Mouse (Mus musculus): ENCODE results near the gene Ptprr. TPM values are rescaled to one million over a fixed set of nuclear protein-coding genes. Genes with fewer than 3 reads are reported as not detected.

The Ptprr gene
- polyA plus RNA-seq, 1 experiment from 2014 or later: 0.20 TPM

- Histone ChIP-seq H3K9me3 (ENCODE audit: control insufficient read depth, low read length) (no peaks in the 10 kb centered on the region), H3K4me3 (ENCODE audit: low read depth, low read length) (no peak overlapping the region), H3K4me1 (ENCODE audit: control insufficient read depth, insufficient read depth, low read length) (no peaks in the 10 kb centered on the region), H3K27me3 (ENCODE audit: control insufficient read depth, insufficient read depth, low read length) (no peaks in the 10 kb centered on the region), H3K36me3 (ENCODE audit: control insufficient read depth, insufficient read depth, low read length) (no peaks in the 10 kb centered on the region), H3K9ac (ENCODE audit: low read length) (no peak overlapping the region), H3K4me2 (ENCODE audit: low read depth, severe bottlenecking) (no peak overlapping the region), H3K27ac (replicated peaks; ENCODE audit: low read depth, low read length) (no peak overlapping the region)
- ATAC-seq (ENCODE audit: insufficient number of reproducible peaks, low FRiP score, low TSS enrichment, low read depth) (no peak), DNase-seq (ENCODE audit: low spot score) (no peak)
- 66% methylated on average over 7 of the region's 7 CpGs for WGBS
These were observed 225.4 kb downstream of the Ptprr start for GRCm38 (mm10) chr10:116243373-116243772.

DNA sequence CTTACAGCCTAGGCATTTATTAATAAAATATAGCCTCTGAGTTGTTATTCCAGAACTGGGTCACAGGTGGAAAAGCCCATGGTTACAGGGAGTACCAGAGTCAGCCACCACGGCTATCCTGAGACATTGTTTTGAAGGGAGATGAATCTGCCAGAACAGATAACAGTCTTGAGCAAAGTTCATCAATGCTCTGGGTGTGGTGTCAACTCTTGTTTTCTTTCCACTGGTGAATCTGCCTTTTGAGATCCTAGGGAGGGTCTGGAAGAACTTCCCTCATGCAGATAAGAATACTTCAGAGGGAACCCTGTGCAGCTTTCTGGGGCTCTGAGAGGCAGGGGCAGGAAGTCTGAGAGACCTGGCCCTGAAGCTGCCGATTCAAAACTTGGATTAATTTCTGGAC is 227.6 kb downstream of the Ptprr start:
- no peak overlapping the region for H3K9ac ChIP-seq (ENCODE audit: low read length)
- WGBS: 70% methylated on average over 2 of the region's 2 CpGs
- no peaks in the 10 kb centered on the region for H3K9me3 ChIP-seq (ENCODE audit: control insufficient read depth, low read length)
- DNase-seq (ENCODE audit: low spot score) (no peak), ATAC-seq (ENCODE audit: insufficient number of reproducible peaks, low FRiP score, low TSS enrichment, low read depth) (no peak)
- H3K27me3 ChIP-seq (ENCODE audit: control insufficient read depth, insufficient read depth, low read length): no peaks in the 10 kb centered on the region
- no peaks in the 10 kb centered on the region for H3K36me3 ChIP-seq (ENCODE audit: control insufficient read depth, insufficient read depth, low read length)
- H3K4me3 ChIP-seq (ENCODE audit: low read depth, low read length): no peak overlapping the region
- H3K4me1 ChIP-seq (ENCODE audit: control insufficient read depth, insufficient read depth, low read length): no peaks in the 10 kb centered on the region
- no peak overlapping the region for H3K4me2 ChIP-seq (ENCODE audit: low read depth, severe bottlenecking)
- H3K27ac ChIP-seq (replicated peaks; ENCODE audit: low read depth, low read length): no peak overlapping the region

DNA sequence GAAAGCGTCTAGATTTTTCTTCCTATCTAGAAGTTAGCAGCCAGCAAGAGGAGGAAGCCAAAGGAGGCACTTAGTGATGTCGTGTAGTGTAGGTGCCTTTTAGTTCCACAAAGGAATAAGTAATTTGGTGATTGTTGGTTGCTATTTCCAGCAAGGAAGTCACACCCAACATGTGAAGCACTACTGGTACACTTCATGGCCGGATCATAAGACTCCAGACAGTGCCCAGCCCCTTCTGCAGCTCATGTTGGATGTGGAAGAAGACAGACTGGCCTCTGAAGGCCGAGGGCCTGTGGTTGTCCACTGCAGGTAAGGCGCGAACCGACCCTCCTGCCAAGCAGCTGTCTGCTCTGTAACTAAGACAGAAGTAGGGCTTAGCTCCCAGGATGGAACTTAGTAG is 234.7 kb downstream of the Ptprr start:
- ATAC-seq (ENCODE audit: insufficient number of reproducible peaks, low FRiP score, low TSS enrichment, low read depth): no peak
- no peak overlapping the region for H3K4me3 ChIP-seq (ENCODE audit: low read depth, low read length)
- whole genome bisulfite sequencing: 93% methylated on average over 7 of the region's 7 CpGs
- no peak for DNase-seq (ENCODE audit: low spot score)
- no peaks in the 10 kb centered on the region for H3K27me3 ChIP-seq (ENCODE audit: control insufficient read depth, insufficient read depth, low read length)
- H3K9ac ChIP-seq (ENCODE audit: low read length): no peak overlapping the region
- H3K4me1 ChIP-seq (ENCODE audit: control insufficient read depth, insufficient read depth, low read length): no peaks in the 10 kb centered on the region
- H3K27ac ChIP-seq (replicated peaks; ENCODE audit: low read depth, low read length): no peak overlapping the region
- H3K9me3 ChIP-seq (ENCODE audit: control insufficient read depth, low read length): no peaks in the 10 kb centered on the region
- H3K4me2 ChIP-seq (ENCODE audit: low read depth, severe bottlenecking): no peak overlapping the region
- no peaks in the 10 kb centered on the region for H3K36me3 ChIP-seq (ENCODE audit: control insufficient read depth, insufficient read depth, low read length)

GRCm38 (mm10) chr10:116253972-116254371 is 236.0 kb downstream of the Ptprr start:
- ATAC-seq (ENCODE audit: insufficient number of reproducible peaks, low FRiP score, low TSS enrichment, low read depth): no peak

DNA sequence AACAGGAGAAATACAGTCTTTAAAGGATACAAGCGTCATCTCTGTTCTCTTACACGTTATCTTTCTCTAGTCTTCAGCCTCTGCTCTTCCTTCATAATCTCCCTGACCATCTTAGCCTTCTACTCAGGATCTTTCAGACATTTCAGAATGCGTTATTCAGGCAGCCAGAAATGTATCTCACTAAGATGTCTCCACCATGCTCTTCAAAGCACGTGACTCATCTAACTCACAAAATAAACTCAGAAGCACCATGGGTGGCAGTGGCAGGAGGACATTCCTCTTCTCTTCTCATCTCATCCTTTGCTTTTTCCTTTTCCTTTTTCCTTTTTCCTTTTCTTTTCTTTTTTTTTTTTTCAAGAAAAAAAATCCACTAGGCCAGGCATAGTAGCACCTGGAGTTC is 241.3 kb downstream of the Ptprr start:
- ATAC-seq (ENCODE audit: insufficient number of reproducible peaks, low FRiP score, low TSS enrichment, low read depth) (no peak), DNase-seq (ENCODE audit: low spot score) (no peak)
- H3K36me3 ChIP-seq (ENCODE audit: control insufficient read depth, insufficient read depth, low read length): no peaks in the 10 kb centered on the region
- H3K4me3 ChIP-seq (ENCODE audit: low read depth, low read length): no peak overlapping the region
- H3K27ac ChIP-seq (replicated peaks; ENCODE audit: low read depth, low read length): no peak overlapping the region
- WGBS: 84% methylated on average over 4 of the region's 4 CpGs
- H3K4me1 ChIP-seq (ENCODE audit: control insufficient read depth, insufficient read depth, low read length): no peaks in the 10 kb centered on the region
- no peaks in the 10 kb centered on the region for H3K9me3 ChIP-seq (ENCODE audit: control insufficient read depth, low read length)
- no peak overlapping the region for H3K4me2 ChIP-seq (ENCODE audit: low read depth, severe bottlenecking)
- H3K9ac ChIP-seq (ENCODE audit: low read length): no peak overlapping the region
- H3K27me3 ChIP-seq (ENCODE audit: control insufficient read depth, insufficient read depth, low read length): no peaks in the 10 kb centered on the region

More at GRCm38 (mm10) chr10:116253972-116254371, 236.0 kb downstream of the Ptprr start:
- no peak overlapping the region for H3K9ac ChIP-seq (ENCODE audit: low read length)
- H3K27me3 ChIP-seq (ENCODE audit: control insufficient read depth, insufficient read depth, low read length): no peaks in the 10 kb centered on the region
- H3K4me3 ChIP-seq (ENCODE audit: low read depth, low read length): no peak overlapping the region
- no peaks in the 10 kb centered on the region for H3K4me1 ChIP-seq (ENCODE audit: control insufficient read depth, insufficient read depth, low read length)
- 44% methylated on average over 6 of the region's 6 CpGs for WGBS
- no peak for DNase-seq (ENCODE audit: low spot score)
- no peak overlapping the region for H3K27ac ChIP-seq (replicated peaks; ENCODE audit: low read depth, low read length)
- H3K4me2 ChIP-seq (ENCODE audit: low read depth, severe bottlenecking): no peak overlapping the region
- no peaks in the 10 kb centered on the region for H3K9me3 ChIP-seq (ENCODE audit: control insufficient read depth, low read length)
- no peaks in the 10 kb centered on the region for H3K36me3 ChIP-seq (ENCODE audit: control insufficient read depth, insufficient read depth, low read length)

GRCm38 (mm10) chr10:116260658-116261433 is 242.8 kb downstream of the Ptprr start:
- no peaks in the 10 kb centered on the region for H3K36me3 ChIP-seq (ENCODE audit: control insufficient read depth, insufficient read depth, low read length)
- DNase-seq (ENCODE audit: low spot score): no peak
- WGBS: 81% methylated on average over 13 of the region's 13 CpGs

GRCm38 (mm10) chr10:116261559-116261958 is 243.5 kb downstream of the Ptprr start:
- Histone ChIP-seq H3K27me3 (ENCODE audit: control insufficient read depth, insufficient read depth, low read length) (no peaks in the 10 kb centered on the region), H3K36me3 (ENCODE audit: control insufficient read depth, insufficient read depth, low read length) (no peaks in the 10 kb centered on the region), H3K4me3 (ENCODE audit: low read depth, low read length) (no peak overlapping the region), H3K9me3 (ENCODE audit: control insufficient read depth, low read length) (no peaks in the 10 kb centered on the region), H3K9ac (ENCODE audit: low read length) (no peak overlapping the region), H3K4me1 (ENCODE audit: control insufficient read depth, insufficient read depth, low read length) (no peaks in the 10 kb centered on the region), H3K27ac (replicated peaks; ENCODE audit: low read depth, low read length) (no peak overlapping the region), H3K4me2 (ENCODE audit: low read depth, severe bottlenecking) (no peak overlapping the region)
- ATAC-seq (ENCODE audit: insufficient number of reproducible peaks, low FRiP score, low TSS enrichment, low read depth) (no peak), DNase-seq (ENCODE audit: low spot score) (no peak)
- WGBS: 78% methylated on average over 5 of the region's 5 CpGs

More at GRCm38 (mm10) chr10:116260658-116261433, 242.8 kb downstream of the Ptprr start:
- Histone ChIP-seq H3K4me2 (ENCODE audit: low read depth, severe bottlenecking) (no peak overlapping the region), H3K4me3 (ENCODE audit: low read depth, low read length) (no peak overlapping the region), H3K9ac (ENCODE audit: low read length) (no peak overlapping the region), H3K9me3 (ENCODE audit: control insufficient read depth, low read length) (no peaks in the 10 kb centered on the region), H3K27me3 (ENCODE audit: control insufficient read depth, insufficient read depth, low read length) (no peaks in the 10 kb centered on the region), H3K4me1 (ENCODE audit: control insufficient read depth, insufficient read depth, low read length) (no peaks in the 10 kb centered on the region), H3K27ac (replicated peaks; ENCODE audit: low read depth, low read length) (no peak overlapping the region)
- no peak for ATAC-seq (ENCODE audit: insufficient number of reproducible peaks, low FRiP score, low TSS enrichment, low read depth)

DNA sequence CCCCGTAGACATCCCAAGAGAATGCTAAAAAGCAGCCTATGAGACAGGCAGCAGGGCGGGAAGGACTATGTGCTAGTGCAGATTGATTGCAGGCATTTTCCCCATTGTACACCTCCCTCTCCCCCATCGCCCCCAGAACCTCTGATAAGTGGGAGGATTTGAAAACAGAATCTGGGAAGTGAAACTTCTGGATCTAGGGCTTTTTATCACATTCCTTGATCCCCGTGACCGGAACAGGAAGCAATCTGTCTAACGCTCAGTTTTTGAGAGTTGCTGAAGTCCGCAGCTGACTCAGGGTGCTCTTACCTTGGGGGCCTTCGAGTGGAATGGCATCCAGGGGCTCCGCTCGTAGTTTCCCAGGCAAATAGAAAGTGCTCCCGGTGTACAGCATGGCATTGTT is 246.5 kb downstream of the Ptprr start:
- H3K9me3 ChIP-seq (ENCODE audit: control insufficient read depth, low read length): no peaks in the 10 kb centered on the region
- H3K4me2 ChIP-seq (ENCODE audit: low read depth, severe bottlenecking): no peak overlapping the region
- no peaks in the 10 kb centered on the region for H3K4me1 ChIP-seq (ENCODE audit: control insufficient read depth, insufficient read depth, low read length)
- H3K9ac ChIP-seq (ENCODE audit: low read length): no peak overlapping the region
- no peaks in the 10 kb centered on the region for H3K27me3 ChIP-seq (ENCODE audit: control insufficient read depth, insufficient read depth, low read length)
- ATAC-seq (ENCODE audit: insufficient number of reproducible peaks, low FRiP score, low TSS enrichment, low read depth) (no peak), DNase-seq (ENCODE audit: low spot score) (no peak)
- no peak overlapping the region for H3K4me3 ChIP-seq (ENCODE audit: low read depth, low read length)
- WGBS: 86% methylated on average over 11 of the region's 11 CpGs
- H3K27ac ChIP-seq (replicated peaks; ENCODE audit: low read depth, low read length): no peak overlapping the region
- H3K36me3 ChIP-seq (ENCODE audit: control insufficient read depth, insufficient read depth, low read length): no peaks in the 10 kb centered on the region

Data from limb, embryonic 11.5 days (tissue).